31 mouse cellular contexts compared by ENCODE assay signal in genomic region chr1:71550626-71551195, GRCm38 (mm10). TPM values are rescaled to one million over a fixed set of nuclear protein-coding genes. Genes with fewer than 3 reads are reported as not detected.
DNase-seq lines count a peak whose midpoint lies in the region; ATAC-seq lines count a peak whose summit lies in the region.
"Had no signal": no experiment of that assay in that cellular context is flagged by ENCODE, and none has a peak within 500 bp of the region (broad histone marks: within the 10 kb centered on the region; RNA-seq: fewer than 3 reads in every experiment).

No protein-coding gene starts in this region.

- 77% methylated on average over 10 of the region's 10 CpGs for WGBS in intestine, embryonic 15.5 days
- 81% methylated on average over 10 of the region's 10 CpGs for WGBS in intestine, embryonic 16.5 days
- WGBS in midbrain, embryonic 11.5 days = 85% methylated on average over 10 of the region's 10 CpGs
- 82% methylated on average over 10 of the region's 10 CpGs for WGBS in midbrain, embryonic 14.5 days

- no peaks in the 10 kb centered on the region for H3K27me3 ChIP-seq in intestine, embryonic 15.5 days (replicated peaks)
- H3K27me3 ChIP-seq in intestine, embryonic 16.5 days (replicated peaks; ENCODE audit: control insufficient read depth, insufficient read depth, low read length) = no peaks in the 10 kb centered on the region
- H3K27me3 ChIP-seq in midbrain, embryonic 11.5 days (ENCODE audit: control insufficient read depth, insufficient read depth, low read length) = no peaks in the 10 kb centered on the region
- H3K27me3 ChIP-seq in midbrain, embryonic 14.5 days (ENCODE audit: control insufficient read depth, insufficient read depth, low read length) = no peaks in the 10 kb centered on the region
- H3K27me3 ChIP-seq: embryonic facial prominence, embryonic 13.5 days; forebrain, embryonic 15.5 days; heart, embryonic 12.5 days; hindbrain, embryonic 13.5 days; limb, embryonic 15.5 days; midbrain, embryonic 15.5 days; neural tube, embryonic 15.5 days had no signal

- no peak overlapping the region for H3K4me3 ChIP-seq in intestine, embryonic 15.5 days (replicated peaks)
- no peak overlapping the region for H3K4me3 ChIP-seq in intestine, embryonic 16.5 days (ENCODE audit: low read length)
- H3K4me3 ChIP-seq in midbrain, embryonic 11.5 days (ENCODE audit: low read depth, low read length) = no peak overlapping the region
- no peak overlapping the region for H3K4me3 ChIP-seq in midbrain, embryonic 14.5 days (replicated peaks; ENCODE audit: low read depth, low read length)
- H3K4me3 ChIP-seq: embryonic facial prominence, embryonic 13.5 days; forebrain, embryonic 10.5 days; forebrain, embryonic 15.5 days; heart, embryonic 12.5 days; hindbrain, embryonic 13.5 days; limb, embryonic 10.5 days; limb, embryonic 15.5 days; midbrain, embryonic 15.5 days; neural tube, embryonic 15.5 days had no signal

- H3K27ac ChIP-seq in intestine, embryonic 15.5 days = no peak overlapping the region
- H3K27ac ChIP-seq in intestine, embryonic 16.5 days (ENCODE audit: low read length) = no peak overlapping the region
- no peak overlapping the region for H3K27ac ChIP-seq in midbrain, embryonic 11.5 days (ENCODE audit: low read depth, low read length)
- no peak overlapping the region for H3K27ac ChIP-seq in midbrain, embryonic 14.5 days (replicated peaks; ENCODE audit: low read depth, low read length)
- H3K27ac ChIP-seq: embryonic facial prominence, embryonic 13.5 days; forebrain, embryonic 10.5 days; forebrain, embryonic 15.5 days; hindbrain, embryonic 13.5 days; limb, embryonic 10.5 days; limb, embryonic 15.5 days; liver, embryonic 14.5 days; macrophage; midbrain, embryonic 15.5 days; neural tube, embryonic 15.5 days; stomach, postnatal 0 days had no signal

- H3K4me1 ChIP-seq in intestine, embryonic 15.5 days (replicated peaks) = no peaks in the 10 kb centered on the region
- no peaks in the 10 kb centered on the region for H3K4me1 ChIP-seq in intestine, embryonic 16.5 days (ENCODE audit: control insufficient read depth, insufficient read depth, low read length)
- no peaks in the 10 kb centered on the region for H3K4me1 ChIP-seq in midbrain, embryonic 11.5 days (ENCODE audit: control insufficient read depth, insufficient read depth, low read length)
- no peaks in the 10 kb centered on the region for H3K4me1 ChIP-seq in midbrain, embryonic 14.5 days (ENCODE audit: control insufficient read depth, insufficient read depth, low read length)
- H3K4me1 ChIP-seq: embryonic facial prominence, embryonic 13.5 days; forebrain, embryonic 10.5 days; forebrain, embryonic 15.5 days; hindbrain, embryonic 13.5 days; limb, embryonic 10.5 days; limb, embryonic 15.5 days; midbrain, embryonic 15.5 days; neural tube, embryonic 15.5 days had no signal

- peak; percentile 17 for DNase-seq in midbrain, embryonic 11.5 days (ENCODE audit: low spot score, missing footprints)
- DNase-seq in midbrain, embryonic 14.5 days = no peak
- DNase-seq in kidney, postnatal 14 days = peak; percentile 29
- no peak for DNase-seq in adrenal gland, postnatal 36 days
- DNase-seq: adrenal gland, adult 8-10 months; cerebellum, adult 11 months; cerebellum, adult 9-10 months; gastrocnemius, postnatal 25 days; heart, adult 18-20 months; heart, postnatal 4 days; layer of hippocampus, postnatal 36 days; lung, adult 2 months; lung, postnatal 10 days; right cerebral cortex, adult 18-20 months; thymus, adult 2 months; thymus, postnatal 36 days had no signal

- H3K36me3 ChIP-seq in intestine, embryonic 15.5 days = no peaks in the 10 kb centered on the region
- no peaks in the 10 kb centered on the region for H3K36me3 ChIP-seq in intestine, embryonic 16.5 days (ENCODE audit: control insufficient read depth, insufficient read depth, low read length)
- H3K36me3 ChIP-seq in midbrain, embryonic 11.5 days (ENCODE audit: control insufficient read depth, insufficient read depth, low read length) = no peaks in the 10 kb centered on the region
- no peaks in the 10 kb centered on the region for H3K36me3 ChIP-seq in midbrain, embryonic 14.5 days (ENCODE audit: control insufficient read depth, insufficient read depth, low read length)
- H3K36me3 ChIP-seq: embryonic facial prominence, embryonic 13.5 days; forebrain, embryonic 10.5 days; forebrain, embryonic 15.5 days; heart, embryonic 12.5 days; hindbrain, embryonic 13.5 days; limb, embryonic 10.5 days; limb, embryonic 15.5 days; midbrain, embryonic 15.5 days; neural tube, embryonic 15.5 days had no signal

- ATAC-seq in intestine, embryonic 15.5 days = 0 out of 2 replicates have a peak, but pooled peaks have one; percentile 20
- no peak for ATAC-seq in intestine, embryonic 16.5 days
- ATAC-seq in midbrain, embryonic 11.5 days (ENCODE audit: low FRiP score) = no peak
- no peak for ATAC-seq in midbrain, embryonic 14.5 days (ENCODE audit: low FRiP score, low TSS enrichment)
- ATAC-seq in cerebellum, adult (ENCODE audit: insufficient number of reproducible peaks, low FRiP score, low TSS enrichment) = no peak
- ATAC-seq: forebrain, embryonic 15.5 days; midbrain, embryonic 15.5 days had no signal

- H3K9ac ChIP-seq in intestine, embryonic 15.5 days = no peak overlapping the region
- H3K9ac ChIP-seq in intestine, embryonic 16.5 days (ENCODE audit: low read depth, low read length) = no peak overlapping the region
- H3K9ac ChIP-seq in midbrain, embryonic 11.5 days (ENCODE audit: low read length) = no peak overlapping the region
- H3K9ac ChIP-seq in midbrain, embryonic 14.5 days (replicated peaks; ENCODE audit: low read length) = no peak overlapping the region
- H3K9ac ChIP-seq: embryonic facial prominence, embryonic 13.5 days; forebrain, embryonic 15.5 days; heart, embryonic 12.5 days; hindbrain, embryonic 13.5 days; limb, embryonic 15.5 days; liver, embryonic 14.5 days; midbrain, embryonic 15.5 days; neural tube, embryonic 15.5 days had no signal

- H3K4me2 ChIP-seq in intestine, embryonic 15.5 days (replicated peaks) = no peak overlapping the region
- H3K4me2 ChIP-seq in intestine, embryonic 16.5 days (ENCODE audit: low read depth, low read length) = no peak overlapping the region
- H3K4me2 ChIP-seq in midbrain, embryonic 11.5 days = no peak overlapping the region
- H3K4me2 ChIP-seq in midbrain, embryonic 14.5 days (ENCODE audit: low read length) = no peak overlapping the region
- H3K4me2 ChIP-seq: embryonic facial prominence, embryonic 13.5 days; forebrain, embryonic 15.5 days; heart, embryonic 12.5 days; hindbrain, embryonic 13.5 days; limb, embryonic 15.5 days; midbrain, embryonic 15.5 days; neural tube, embryonic 15.5 days had no signal

- H3K9me3 ChIP-seq in intestine, embryonic 15.5 days = no peaks in the 10 kb centered on the region
- H3K9me3 ChIP-seq in intestine, embryonic 16.5 days (ENCODE audit: control insufficient read depth, low read length) = no peaks in the 10 kb centered on the region
- H3K9me3 ChIP-seq in midbrain, embryonic 11.5 days (ENCODE audit: control insufficient read depth, low read length) = no peaks in the 10 kb centered on the region
- H3K9me3 ChIP-seq in midbrain, embryonic 14.5 days (ENCODE audit: control insufficient read depth, low read length) = no peaks in the 10 kb centered on the region
- H3K9me3 ChIP-seq: embryonic facial prominence, embryonic 13.5 days; forebrain, embryonic 10.5 days; forebrain, embryonic 15.5 days; heart, embryonic 12.5 days; hindbrain, embryonic 13.5 days; limb, embryonic 10.5 days; limb, embryonic 15.5 days; midbrain, embryonic 15.5 days; neural tube, embryonic 15.5 days had no signal

RNA-seq across cellular contexts. Expression of gene Atic, which starts 6.2 kb away (rescaled TPM):
- polyA plus RNA-seq in intestine, embryonic 15.5 days (2015; fragmentation: Nextera tagmentation; extraction: Ambion mirVana) = 80.0 and 83.3 TPM in 2 replicates
- polyA plus RNA-seq in intestine, embryonic 16.5 days (2015; fragmentation: Nextera tagmentation; extraction: Ambion mirVana) = 60.0 and 72.1 TPM in 2 replicates
- polyA plus RNA-seq in midbrain, embryonic 11.5 days (2014; fragmentation: Nextera tagmentation; extraction: Ambion mirVana) = 38.8 and 42.9 TPM in 2 replicates
- 26.4 and 30.6 TPM in 2 replicates for polyA plus RNA-seq in midbrain, embryonic 14.5 days (2014; fragmentation: Nextera tagmentation; extraction: Ambion mirVana)
- 10 to 100 TPM; 63.0 to 67.6 TPM for total RNA-seq in adrenal gland, postnatal 36 days (2021)

Comparison
In these comparisons a context has a peak if more than half of its experiments do, and no peak if none do; other contexts are left out.
1. DNase-seq: peak in midbrain, embryonic 11.5 days (single experiment) and kidney, postnatal 14 days (single experiment); none in midbrain, embryonic 14.5 days (single experiment) and adrenal gland, postnatal 36 days (0 of 2).